Mouse (Mus musculus) 3134 (cell line): ENCODE measurements around the gene Spock2.
A peak's percentile ranks its signal among the peaks of the same experiment; 100 is the strongest.
"Not testable (repeated sequence)": the region's sequence is repeated elsewhere in the genome, so short reads cannot be mapped to it uniquely, and the experiment has no call there.

ENCODE experiments used
- DNase-seq: peaks from one replicate; pipeline ENCODE4 v3.0.0-alpha.2; 2011; ENCODE audit warnings: low spot score; ENCODE audit not compliant: insufficient read length; ENCODE audit errors: extremely low read depth

The Spock2 gene

DNA sequence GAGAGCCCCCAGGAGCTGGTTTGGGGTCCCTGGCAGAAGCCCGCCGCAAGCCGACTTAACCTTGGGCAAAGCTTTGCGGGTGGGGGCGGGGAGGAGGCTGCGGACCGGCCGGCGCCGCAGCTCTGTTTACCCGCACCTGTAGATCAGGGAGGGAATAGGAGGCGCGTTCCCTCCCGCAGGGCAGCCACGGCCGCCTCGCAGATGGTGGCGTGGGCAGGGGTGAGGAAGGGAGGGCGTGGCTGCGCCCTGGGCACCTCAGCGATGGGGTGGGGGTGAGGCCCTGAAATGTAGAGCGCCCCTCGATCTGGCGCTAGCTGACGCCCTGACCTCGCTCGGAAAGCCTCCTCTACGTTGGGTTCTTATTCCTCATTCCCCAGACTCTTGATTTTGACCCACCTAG lies 1.4 kb downstream of the Spock2 start:
- DNase-seq = no peak

GRCm38 (mm10) chr10:60108321-60109111 lies 2.5 kb downstream of the Spock2 start:
- no peak for DNase-seq

DNA sequence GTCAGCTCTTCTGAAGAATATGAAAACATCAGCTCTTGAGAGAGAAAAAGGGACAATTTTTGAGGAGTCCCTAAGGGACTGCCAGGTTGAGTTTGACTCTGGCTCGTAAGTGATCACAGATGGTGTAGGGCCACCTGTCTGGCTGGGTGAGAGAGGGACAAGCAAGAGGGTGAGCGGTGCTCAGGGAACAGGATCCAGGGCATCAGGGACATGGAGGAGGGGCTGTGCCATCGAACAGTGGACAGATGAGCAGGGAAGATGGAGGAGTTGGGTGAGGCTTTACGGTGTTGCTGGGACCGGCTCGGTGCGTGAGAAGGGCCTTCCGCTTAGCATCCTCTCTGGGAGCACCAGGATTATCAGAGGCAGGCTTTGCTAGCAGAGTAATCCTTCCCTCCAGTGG lies 3.3 kb downstream of the Spock2 start:
- DNase-seq = no peak

- no peak for DNase-seq
These were observed 4.0 kb downstream of the Spock2 start for GRCm38 (mm10) chr10:60109989-60110388.

DNA sequence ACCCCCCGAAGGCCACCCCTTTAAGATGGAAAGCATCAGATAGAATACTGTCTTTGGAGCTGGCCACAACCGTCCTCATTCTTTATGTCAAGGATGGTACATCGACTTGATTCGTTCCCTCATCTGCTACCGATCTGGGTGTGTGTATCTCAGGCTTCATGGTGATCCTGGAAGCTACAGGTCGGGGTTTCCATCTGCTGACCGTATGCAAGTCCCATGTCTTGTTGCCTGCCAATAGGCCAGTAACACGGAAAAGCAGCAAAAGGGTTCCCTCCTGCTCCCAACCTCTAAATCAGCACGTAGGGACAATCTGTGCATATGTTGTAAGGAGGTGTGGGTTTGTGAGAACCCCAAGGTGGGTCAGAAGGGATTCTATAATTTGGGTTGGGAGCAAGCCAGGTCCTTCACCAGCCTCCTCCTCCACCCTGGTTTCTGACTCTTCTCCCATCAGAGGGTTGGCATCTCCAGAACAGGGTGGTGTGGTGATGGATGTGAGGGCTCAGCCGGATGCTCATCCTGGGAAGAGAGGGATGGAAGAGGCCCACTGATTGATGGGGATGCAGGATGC lies 5.0 kb downstream of the Spock2 start:
- DNase-seq = no peak

DNA sequence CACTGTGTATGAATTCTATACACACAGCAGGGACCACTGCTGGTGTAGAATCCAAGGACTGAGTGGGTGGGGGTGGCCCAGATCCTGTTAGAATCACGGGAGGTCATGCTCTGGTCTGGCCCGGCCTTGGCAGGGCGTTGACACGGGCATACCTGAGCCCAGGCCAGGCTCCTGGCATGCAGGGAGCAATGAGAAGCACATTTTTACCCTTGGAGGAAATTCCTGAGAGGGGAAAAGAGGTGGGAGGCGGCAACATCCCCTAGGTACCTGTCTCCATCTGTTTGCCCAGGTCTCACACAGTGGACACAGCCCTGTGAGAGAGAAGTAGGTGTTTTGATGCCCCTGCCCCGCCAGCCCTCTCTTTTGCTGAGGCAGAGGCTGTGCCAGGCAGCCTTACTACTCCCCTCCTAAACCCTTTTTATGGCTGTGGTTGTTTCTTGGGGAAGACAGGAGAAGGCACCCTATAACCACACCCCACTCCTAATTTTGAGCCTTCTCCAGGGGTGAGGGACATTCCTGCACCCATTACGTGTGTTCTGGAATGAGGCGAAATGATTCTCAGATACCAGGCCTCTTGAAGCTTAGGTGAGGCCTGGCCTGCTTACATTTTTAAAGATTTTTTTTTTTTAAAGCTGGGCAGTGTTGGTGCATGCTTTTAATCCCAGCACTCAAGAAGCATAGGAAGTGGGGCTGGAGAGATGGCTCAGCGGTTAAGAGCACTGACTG lies 8.1 kb downstream of the Spock2 start:
- peak; percentile 54 for DNase-seq

GRCm38 (mm10) chr10:60115345-60116185 lies 9.5 kb downstream of the Spock2 start:
- no peak for DNase-seq

DNA sequence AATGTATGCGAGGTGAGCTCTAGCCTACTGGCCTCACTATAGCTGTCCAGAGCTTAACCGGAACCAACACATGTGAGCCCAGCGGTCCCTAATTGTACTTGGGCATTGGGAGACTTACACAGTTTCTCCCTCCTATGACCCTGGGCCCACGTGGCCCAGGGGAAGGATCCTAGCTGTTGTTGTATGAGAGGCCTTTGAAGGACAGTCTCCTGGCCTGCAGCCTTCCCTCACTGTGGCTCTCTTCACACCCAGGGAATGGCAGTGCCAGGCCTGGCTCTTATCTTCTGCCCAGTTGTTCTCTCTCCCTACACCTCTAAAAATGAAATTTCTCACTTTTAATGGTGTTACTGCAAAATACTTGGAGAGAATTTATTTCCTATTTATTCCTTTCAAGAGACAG lies 11.0 kb downstream of the Spock2 start:
- DNase-seq = no peak

GRCm38 (mm10) chr10:60118464-60118863 lies 12.4 kb downstream of the Spock2 start:
- DNase-seq = no peak

DNA sequence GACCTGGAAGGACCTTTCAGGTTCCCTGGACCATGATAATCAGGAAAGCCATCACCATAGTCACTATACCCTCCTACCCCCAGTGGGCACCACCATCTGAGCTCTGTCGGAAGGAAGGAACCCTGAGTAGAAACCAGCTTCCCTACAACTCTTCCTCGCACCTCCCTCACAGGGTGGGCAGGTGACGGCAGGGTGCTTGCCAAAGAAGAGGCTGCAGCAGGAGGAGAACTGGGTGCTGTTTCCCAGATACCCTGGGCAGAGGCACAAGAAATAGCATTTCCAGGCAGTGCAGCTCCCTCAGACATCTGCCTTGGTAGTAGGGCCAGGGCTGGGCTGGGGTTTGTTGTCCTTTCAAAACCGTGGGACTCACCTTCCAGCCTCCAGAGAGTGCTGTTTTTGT lies 14.6 kb downstream of the Spock2 start:
- no peak for DNase-seq

- peak; percentile 27 for DNase-seq
These were observed 18.1 kb downstream of the Spock2 start for GRCm38 (mm10) chr10:60124078-60124477.

DNA sequence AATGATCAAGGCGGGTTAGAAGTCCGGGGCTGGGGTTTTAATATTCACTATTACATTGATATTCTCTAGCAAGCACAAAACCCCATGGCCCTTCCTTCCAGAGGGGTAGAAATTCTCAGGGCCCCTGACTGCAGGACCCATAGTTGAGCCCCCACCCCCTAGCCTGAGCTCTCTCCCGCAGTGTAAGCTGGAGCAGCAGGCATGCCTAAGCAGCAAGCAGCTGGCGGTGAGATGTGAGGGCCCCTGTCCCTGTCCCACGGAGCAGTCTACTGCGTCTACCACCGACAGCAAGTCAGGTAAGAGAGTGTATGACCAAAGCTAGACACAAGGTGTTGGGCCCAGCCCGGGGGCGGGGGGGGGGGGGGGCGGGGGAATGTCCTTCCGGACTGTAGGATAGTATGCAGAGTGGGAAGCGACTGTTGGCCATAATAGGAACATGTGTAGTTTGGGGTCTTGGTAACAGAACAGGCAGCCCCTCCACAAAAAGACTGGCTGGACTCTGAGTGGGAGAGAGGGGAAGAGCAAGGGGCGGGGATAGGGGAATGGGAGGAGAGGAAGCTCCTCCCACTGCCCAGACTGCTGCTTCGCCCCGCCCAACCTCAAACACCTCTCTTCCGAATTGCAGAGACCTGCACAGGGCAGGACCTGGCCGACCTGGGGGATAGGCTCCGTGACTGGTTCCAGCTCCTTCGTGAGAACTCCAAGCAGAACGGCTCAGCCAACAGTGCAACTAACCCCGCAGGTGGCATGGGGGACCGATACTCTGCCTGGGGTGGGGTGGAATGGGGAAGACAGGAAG lies 19.7 kb downstream of the Spock2 start:
- no peak for DNase-seq

DNA sequence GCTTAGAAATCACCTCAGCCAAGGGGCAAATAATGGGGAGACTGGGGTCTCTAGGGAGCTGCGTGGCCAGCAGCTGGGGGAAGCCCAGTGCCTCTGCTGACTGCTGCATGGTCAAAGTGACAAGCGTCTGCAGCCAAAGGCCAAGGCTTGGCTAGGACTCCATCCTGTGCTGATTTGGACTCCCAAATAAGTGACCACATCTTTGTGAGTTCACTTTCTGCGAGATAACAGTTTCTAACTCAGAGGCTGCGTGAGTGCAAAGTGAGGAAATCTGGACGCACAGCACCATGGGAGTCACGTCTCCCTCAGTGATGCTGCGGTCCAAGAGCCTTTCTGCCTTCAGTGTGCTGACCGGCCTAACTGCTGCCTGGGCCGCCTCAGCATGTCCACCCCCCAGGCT lies 22.3 kb downstream of the Spock2 start:
- no peak for DNase-seq

DNA sequence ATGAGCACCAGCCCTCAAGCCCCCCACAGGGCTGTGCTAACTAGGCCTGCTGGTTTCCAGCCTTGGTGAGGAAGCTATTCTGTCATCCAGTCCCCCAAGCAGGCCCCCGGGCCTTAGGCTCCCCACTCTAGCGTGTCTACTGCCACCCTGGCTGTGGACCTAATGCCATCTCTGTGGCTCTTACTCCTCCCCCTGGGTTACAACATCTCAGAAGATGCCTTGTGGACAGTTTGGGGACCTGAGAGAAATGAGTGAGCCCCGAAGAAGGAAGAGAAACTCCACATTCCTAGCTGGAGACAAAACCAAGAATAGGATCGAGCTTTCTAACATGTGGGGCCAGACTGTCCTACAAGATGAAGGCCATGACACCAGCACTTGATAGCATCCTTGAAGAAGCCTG lies 24.5 kb downstream of the Spock2 start:
- no peak for DNase-seq

- DNase-seq = no peak
These were observed 27.5 kb downstream of the Spock2 start for GRCm38 (mm10) chr10:60133501-60133900.

- no peak for DNase-seq
These were observed 28.2 kb downstream of the Spock2 start for GRCm38 (mm10) chr10:60134201-60134600.

GRCm38 (mm10) chr10:60136010-60136409 lies 30.0 kb downstream of the Spock2 start:
- DNase-seq = not testable (repeated sequence)

- no peak for DNase-seq
These were observed 30.9 kb downstream of the Spock2 start for GRCm38 (mm10) chr10:60136935-60137334.

DNA sequence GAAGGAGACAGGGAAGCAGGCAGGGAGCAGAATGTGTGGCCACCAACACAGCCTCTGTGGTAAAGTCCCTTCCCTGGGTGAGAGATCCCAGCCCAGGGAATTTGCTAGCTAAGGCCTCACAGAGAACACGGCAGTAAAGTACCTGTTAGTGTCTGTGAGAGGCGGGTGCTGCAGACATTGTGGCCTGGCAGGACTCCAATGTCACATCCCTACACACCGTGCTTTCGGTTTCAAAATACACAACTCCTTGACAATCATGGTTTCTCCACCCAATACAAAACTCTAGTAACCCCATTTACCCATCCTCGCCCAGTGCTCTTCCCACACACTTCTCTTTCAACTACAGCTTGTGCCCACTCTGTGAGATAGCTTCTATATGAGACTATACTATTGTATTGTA lies 32.7 kb downstream of the Spock2 start:
- no peak for DNase-seq

- no peak for DNase-seq
These were observed 34.7 kb downstream of the Spock2 start for GRCm38 (mm10) chr10:60140751-60141150.
